Mouse (Mus musculus) naive thymus-derived CD4-positive, alpha-beta T cell, adult 2 months (primary cell): Measurements from ENCODE around the gene Sys1.

Source experiments
- DNase-seq: peaks from one replicate; pipeline ENCODE4 v3.0.0-alpha.2; 2011; ENCODE audit warnings: low read depth

The Sys1 gene

DNA sequence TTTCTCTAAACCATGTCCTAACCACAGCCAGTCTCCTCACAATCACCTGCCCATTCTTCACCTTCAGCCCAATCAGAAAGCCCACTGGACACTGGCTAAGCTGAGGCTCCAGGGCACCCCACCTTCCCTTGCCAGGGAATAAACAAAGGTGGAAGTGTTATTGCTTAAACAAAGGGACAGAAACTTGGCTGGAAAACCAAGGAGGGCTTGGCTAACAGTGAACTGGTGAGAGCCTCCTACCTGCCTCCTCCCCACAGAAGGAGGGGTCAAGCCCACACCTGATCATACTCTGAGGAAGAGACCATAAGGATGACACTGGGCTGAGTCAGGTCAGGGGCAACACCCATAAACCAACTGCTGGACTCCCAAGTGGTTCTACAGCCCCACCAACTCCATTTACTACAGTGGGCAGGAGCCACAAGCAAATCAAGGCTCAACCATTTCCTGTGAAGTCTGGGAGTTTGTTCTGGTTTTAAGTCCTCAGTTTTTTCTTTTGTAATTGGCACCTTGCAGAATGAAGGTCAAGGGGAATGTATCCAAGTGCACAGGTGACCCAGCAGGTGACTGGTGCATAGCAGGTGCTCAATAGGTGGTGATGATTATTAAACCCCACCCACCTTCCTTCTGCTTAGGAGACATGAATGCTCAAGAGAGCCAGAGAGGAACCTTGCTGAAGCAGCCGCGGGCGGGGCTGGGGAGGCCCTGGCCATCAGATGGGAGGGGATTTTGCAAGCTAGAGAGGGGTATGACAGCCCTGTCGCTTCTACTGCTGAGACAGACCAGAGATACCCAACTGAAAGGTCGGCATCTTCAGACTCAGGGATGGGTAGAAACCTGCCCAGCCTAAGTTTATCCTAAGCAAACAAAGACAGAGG is 21.3 kb upstream of the Sys1 start:
- DNase-seq, result no peak

GRCm38 (mm10) chr2:164436215-164436913 is 20.4 kb upstream of the Sys1 start:
- no peak for DNase-seq

- DNase-seq, result no peak
Observed at GRCm38 (mm10) chr2:164436961-164437360, 19.8 kb upstream of the Sys1 start.

DNA sequence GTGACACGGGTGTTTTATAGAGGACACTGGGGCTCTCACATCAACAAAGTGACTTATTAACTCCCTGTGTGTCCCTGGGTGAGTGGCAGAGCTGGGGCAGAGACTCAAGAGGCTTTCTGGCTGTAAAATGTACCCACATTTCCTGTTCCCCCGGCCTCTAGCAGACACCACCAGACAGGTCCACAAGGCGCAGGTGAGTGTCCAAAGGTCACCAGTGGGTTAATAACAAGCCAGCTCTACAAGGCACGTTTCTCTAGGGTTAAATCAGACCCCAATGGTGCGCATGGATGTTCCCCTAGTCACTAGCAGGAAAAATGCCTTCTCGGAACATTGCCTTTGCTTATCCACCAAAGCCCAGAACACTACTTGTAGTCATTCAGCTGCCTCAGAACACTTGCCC is 19.1 kb upstream of the Sys1 start:
- no peak for DNase-seq

GRCm38 (mm10) chr2:164438257-164438656 is 18.5 kb upstream of the Sys1 start:
- DNase-seq, result no peak

DNA sequence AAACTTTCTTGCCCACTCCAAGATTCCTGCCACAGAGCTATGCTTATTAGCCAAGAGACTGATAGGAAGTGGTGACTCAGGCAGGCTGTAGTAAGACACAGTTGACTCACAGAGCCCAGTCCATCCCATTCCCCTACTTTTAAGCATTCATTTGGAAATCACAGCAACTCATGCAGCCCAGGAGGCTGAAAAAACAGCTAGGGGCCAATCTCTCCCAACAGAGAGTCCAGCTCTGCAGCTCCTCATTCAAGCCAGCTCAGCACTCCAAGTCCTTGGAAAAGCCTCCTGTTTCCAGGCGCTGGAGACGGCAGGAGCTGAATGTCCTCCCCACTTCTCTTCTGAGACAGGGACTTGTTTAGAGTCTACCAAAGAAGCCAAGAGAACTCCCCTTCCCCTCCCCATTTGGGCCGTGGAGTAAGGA is 17.8 kb upstream of the Sys1 start:
- no peak for DNase-seq

DNA sequence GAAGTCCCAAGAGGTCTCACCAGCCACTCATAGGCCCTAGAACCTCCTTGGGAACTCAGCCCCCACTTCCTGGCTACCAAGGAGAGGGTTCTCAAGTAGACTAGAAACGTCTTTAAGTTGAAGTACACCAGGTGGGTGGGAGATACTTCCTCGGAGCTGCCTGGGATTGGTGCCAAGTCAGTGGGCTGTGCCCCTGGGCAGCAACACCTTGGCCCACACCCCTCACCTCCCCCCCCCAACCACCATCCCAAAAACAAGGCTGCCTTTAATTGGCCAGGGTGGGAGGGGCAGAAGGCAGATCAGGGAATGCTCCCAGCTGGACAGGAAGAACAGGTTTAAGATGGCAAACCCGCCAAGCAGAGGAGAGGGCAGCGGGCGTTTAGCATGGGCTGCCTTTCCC is 16.4 kb upstream of the Sys1 start:
- DNase-seq, result no peak

DNA sequence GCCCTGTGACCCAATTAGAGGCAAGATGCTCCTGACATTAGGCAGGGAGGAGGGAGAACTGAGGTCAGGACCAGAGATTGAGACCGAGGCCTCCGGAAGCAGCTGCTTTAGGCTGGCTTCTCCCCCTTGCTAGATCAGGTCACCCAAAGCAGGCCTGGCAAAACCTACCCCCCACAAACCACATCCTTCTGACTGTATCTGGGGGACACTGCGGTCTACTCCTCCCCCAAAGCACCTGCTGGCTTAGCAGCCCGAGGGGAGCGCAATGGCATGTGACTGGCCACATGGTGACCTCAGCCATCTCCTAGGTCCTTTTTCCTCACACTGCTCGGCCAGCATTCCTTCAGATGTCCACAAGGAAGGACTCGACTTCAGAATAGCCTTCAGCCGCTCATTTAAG is 15.6 kb upstream of the Sys1 start:
- DNase-seq, result no peak

DNA sequence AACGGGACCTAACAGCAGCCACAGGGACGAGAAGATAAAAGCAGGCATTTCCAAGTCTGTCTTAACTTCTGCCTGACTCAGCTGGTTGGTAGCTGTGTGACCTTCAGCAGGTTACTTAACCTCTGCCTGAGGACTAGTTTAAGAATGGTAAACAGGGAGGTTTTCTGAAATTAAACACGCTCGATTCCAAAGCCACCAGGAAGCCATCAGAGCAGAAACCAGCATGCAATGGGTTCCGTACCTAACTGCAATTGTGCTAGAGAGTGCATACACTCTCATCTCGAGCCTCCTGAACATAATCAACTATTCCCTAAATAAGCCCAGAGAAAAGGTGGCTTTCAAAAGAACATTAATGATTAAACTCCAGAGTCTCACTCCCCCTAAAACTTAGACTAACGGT is 15.0 kb upstream of the Sys1 start:
- DNase-seq, result no peak

DNA sequence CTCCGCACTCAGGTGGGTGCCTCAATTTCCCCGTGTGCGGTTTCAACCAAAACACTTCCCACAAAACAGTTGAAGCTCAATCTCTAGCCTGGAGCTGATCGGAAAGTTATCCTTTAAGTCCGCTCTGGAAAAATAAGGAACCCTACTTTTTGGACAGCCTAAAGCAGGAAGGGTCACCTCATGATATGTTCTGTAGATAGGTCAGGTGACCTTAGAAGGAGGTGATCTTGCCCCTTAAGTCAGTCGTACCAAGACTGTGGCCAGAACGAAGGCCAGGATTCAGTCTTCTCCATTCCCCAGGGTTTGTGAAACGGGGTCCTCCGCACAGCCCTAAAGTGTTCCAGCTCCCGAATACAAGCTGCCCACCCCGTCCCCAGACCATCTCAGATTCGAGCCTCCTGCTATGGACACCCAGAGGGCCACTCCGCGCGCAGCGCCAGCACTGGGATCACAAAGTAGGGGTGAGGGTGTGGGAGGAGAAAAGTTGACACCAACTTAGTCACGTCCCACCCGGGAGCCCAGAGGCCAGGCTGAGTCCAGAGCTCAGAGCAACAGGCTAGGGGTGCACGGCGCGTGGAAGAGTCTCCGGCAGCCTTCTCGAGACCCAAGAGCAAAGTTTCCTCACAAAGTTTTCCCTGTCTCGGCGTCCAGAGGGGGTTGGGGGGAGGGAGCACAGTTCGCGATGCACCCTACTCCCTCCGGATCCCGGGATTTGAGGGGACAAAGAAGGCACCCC is 14.3 kb upstream of the Sys1 start:
- DNase-seq, result no peak

DNA sequence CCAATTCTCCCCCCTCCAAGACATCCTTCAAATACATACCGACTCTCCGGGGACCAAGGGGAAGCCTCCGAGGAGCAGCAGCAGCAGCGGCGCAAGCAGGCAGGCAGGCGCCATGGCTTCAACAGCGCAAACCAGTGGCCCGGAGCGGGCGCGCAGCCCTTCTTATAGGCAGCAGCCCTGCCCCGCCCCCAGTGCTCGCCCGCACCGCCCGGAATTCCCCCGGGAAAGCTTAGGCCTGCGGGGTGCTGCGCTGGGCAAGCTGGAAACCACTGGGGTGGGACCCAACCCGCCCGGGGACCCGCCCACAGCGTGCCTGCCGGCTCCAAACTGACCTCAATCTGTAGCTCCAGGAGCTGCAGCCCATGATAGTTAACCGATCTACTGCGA is 13.7 kb upstream of the Sys1 start:
- DNase-seq, result no peak

GRCm38 (mm10) chr2:164443460-164444000 is 13.2 kb upstream of the Sys1 start, which contains the start of gene Sdc4:
Gene Sdc4, minus strand, starts transcription at chr2:164443887.
- no peak for DNase-seq

GRCm38 (mm10) chr2:164444701-164445100 is 12.1 kb upstream of the Sys1 start:
- no peak for DNase-seq

- no peak for DNase-seq
Observed at GRCm38 (mm10) chr2:164445399-164446085, 11.2 kb upstream of the Sys1 start.

- no peak for DNase-seq
Observed at GRCm38 (mm10) chr2:164446086-164446469, 10.7 kb upstream of the Sys1 start.

DNA sequence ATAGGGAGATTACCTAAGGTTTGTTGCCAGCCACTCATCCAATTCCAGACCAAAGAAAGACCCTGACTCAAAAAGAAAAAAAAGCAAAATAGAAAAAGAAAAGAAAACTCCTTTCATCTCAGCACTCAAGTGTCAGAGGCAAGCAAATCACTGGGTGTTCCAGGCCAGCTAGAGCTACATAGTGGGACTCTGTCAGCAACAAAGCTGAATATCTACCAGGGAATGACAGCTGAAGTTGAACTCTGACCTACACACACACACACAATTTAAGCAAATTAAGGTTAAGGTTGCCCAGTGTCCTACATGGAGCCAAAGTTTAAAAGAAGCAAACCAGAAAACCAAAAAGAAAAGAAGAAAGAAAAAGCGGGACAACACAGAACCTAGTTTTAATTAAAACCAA is 8.6 kb upstream of the Sys1 start:
- DNase-seq, result no peak

- DNase-seq, result no peak
Observed at GRCm38 (mm10) chr2:164448921-164449320, 7.8 kb upstream of the Sys1 start.

- DNase-seq, result no peak
Observed at GRCm38 (mm10) chr2:164449341-164450042, 7.3 kb upstream of the Sys1 start.

DNA sequence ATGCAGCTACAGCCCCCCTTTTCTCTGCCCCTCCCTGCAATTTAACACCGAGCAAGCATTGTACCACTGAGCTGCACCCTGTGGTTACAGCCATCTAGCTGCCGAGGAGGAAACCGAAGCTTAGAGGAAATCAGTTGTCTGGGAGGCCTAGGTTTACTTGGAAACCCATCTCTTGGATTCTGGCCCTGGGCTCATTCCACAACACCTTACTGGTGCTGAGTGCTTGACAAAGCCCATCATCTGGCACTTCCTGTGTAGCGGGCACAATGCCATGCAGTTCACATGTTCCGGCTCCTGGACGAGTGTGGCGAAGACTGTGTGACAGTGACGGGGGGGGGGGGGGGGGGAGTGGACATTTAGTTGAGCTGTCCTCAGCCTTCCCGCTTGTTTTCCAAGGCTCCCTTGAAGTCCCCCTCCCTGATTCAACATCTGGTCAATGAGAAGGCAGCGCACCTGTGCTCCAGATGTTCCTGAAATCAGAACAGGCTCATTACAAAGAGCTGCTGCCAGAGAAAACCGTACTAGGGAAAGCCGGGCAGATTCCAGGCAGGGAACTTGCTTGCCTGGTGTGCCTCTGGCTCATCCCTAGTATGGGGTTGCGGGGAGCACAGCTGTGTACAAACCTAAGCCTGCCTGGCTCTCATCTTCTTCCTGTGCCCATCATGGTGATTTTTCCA is 4.6 kb upstream of the Sys1 start:
- no peak for DNase-seq

DNA sequence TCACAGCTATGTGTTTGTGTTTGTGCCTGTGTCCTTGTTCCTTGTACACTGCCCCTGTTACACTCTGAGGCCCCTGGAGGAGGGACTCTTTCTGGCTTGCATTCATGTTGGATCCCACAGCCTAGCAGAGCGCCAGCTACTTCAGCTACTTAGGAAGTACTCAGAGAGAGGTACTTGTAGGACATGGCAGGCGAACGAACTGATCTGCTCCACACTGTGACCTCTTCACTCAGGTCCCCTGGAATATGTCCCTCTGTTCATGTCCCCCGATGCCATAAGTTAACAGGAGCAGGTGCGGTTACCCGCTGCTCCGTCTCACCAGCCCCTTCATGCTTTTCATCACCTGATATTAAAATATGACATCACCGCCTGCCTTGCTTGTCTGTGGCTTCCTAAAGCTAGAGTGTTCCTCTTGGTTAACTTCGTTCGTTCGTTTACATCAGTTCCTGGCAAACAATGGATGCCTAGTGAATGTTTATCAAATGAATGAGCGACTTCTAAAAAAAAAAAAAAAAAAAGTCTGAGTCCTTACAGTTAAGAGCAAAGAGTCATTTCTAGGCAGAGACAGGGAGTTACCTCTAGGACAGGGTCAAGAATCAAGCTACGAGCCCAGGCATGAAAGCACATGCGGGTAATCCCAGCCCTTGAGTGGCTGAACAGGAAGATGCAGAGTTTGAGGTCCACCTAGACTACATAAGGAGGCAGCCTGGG is 3.6 kb upstream of the Sys1 start:
- DNase-seq, result no peak
